Mouse (Mus musculus) midbrain, postnatal 0 days (tissue): ENCODE data around the gene Traf3ip3. TPM values are rescaled to one million over a fixed set of nuclear protein-coding genes. Genes with fewer than 3 reads are reported as not detected.

Source experiments
- ATAC-seq: fragments of 200-750 bp; cut with Nextera tagmentation; 2 replicates; pipeline ENCODE4 v1.8.0; 2017; ENCODE audit warnings: moderate number of reproducible peaks, mild to moderate bottlenecking, moderate TSS enrichment, moderate library complexity; ENCODE audit not compliant: low FRiP score
- DNase-seq: peaks from one replicate; pipeline ENCODE4 v3.0.0-alpha.2; 2015; ENCODE audit warnings: low spot score
- H3K27ac ChIP-seq: fragments of 300-500 bp; sonication (generic); 2 replicates; pipeline ENCODE4 v1.5.1; 2014; ENCODE audit warnings: low read depth, mild to moderate bottlenecking, low read length, mixed read lengths
- H3K27me3 ChIP-seq: fragments of 300-500 bp; sonication (generic); 2 replicates; pipeline ENCODE4 v1.6.1; 2014; ENCODE audit warnings: low read length, control low read depth, mixed read lengths; ENCODE audit not compliant: insufficient read depth
- H3K36me3 ChIP-seq: fragments of 300-500 bp; sonication (generic); 2 replicates; pipeline ENCODE4 v1.6.1; 2014; ENCODE audit warnings: low read length, control low read depth, mixed read lengths; ENCODE audit not compliant: insufficient read depth
- H3K4me1 ChIP-seq: fragments of 300-500 bp; sonication (generic); 2 replicates; pipeline ENCODE4 v1.6.1; 2014; ENCODE audit warnings: mild to moderate bottlenecking, control low read depth, antibody characterized with exemption, low read length, mixed read lengths; ENCODE audit not compliant: insufficient read depth
- H3K4me2 ChIP-seq: fragments of 300-500 bp; sonication (generic); 2 replicates; pipeline ENCODE4 v1.6.1; 2014; ENCODE audit warnings: low read depth, mild to moderate bottlenecking, low read length, mixed read lengths; ENCODE audit not compliant: poor library complexity, severe bottlenecking
- H3K4me3 ChIP-seq: fragments of 300-500 bp; sonication (generic); 2 replicates; pipeline ENCODE4 v1.5.1; 2014; ENCODE audit warnings: low read depth, mild to moderate bottlenecking, low read length, moderate library complexity
- H3K9ac ChIP-seq: fragments of 300-500 bp; sonication (generic); replicated peaks from 2 replicates; pipeline ENCODE4 v1.6.1; 2014; ENCODE audit warnings: mild to moderate bottlenecking, low read length, moderate library complexity, mixed read lengths; ENCODE audit not compliant: poor library complexity, severe bottlenecking
- H3K9me3 ChIP-seq: fragments of 300-500 bp; sonication (generic); 2 replicates; pipeline ENCODE4 v1.6.1; 2016; ENCODE audit warnings: low read length, control low read depth
- CTCF ChIP-seq: IDR thresholded peaks from 2 replicates; pipeline ENCODE4 v1.5.1; 2016; ENCODE audit warnings: antibody characterized with exemption, mild to moderate bottlenecking
- WGBS: fragments of 180-500 bp; shearing (Covaris S2); extraction: QIAGEN DNeasy Blood & Tissue Kit; methylation state at CpG from one replicate; pipeline ENCODE4 v1.1.7; 2014; 5-methylcytosine and 5-hydroxymethylcytosine counted together
- polyA plus RNA-seq: library from polyadenylated mRNA; unstranded; fragments of >200 nt; fragmentation: Nextera tagmentation; extraction: Ambion mirVana; gene quantifications from 2 replicates; pipeline ENCODE4 v1.2.1, GENCODE M21; 2015
- total RNA-seq: library from RNA; depleted of rRNA; stranded (reverse); fragments of >200 nt; gene quantifications from 2 replicates; pipeline ENCODE4 v1.2.3, GENCODE M21; 2014

Traf3ip3 gene
- total and polyA plus RNA-seq, 2 experiments from 2014 or later, result 1.9 to 2.4 TPM

- Histone ChIP-seq H3K9me3 (no peaks in the 10 kb centered on the region), H3K27ac (no peak overlapping the region), H3K4me1 (no peaks in the 10 kb centered on the region), H3K9ac (no peak overlapping the region), H3K36me3 (no peaks in the 10 kb centered on the region), H3K4me2 (0 out of 2 replicates have a peak overlapping the region, but pooled peaks have one; percentile 3), H3K4me3 (no peak overlapping the region), H3K27me3 (no peaks in the 10 kb centered on the region)
- TF ChIP-seq CTCF, result no peak
- ATAC-seq, result no peak
- no peak for DNase-seq
- WGBS, result 14% methylated on average over 18 of the region's 18 CpGs
Measured at GRCm38 (mm10) chr1:193160317-193161032, 41.0 kb downstream of the Traf3ip3 start.

- 56% methylated on average over 1 of the region's 1 CpGs for WGBS
Measured at GRCm38 (mm10) chr1:193159613-193160012, 41.9 kb downstream of the Traf3ip3 start.

GRCm38 (mm10) chr1:193159163-193159562 lies 42.3 kb downstream of the Traf3ip3 start:
- TF ChIP-seq CTCF, result no peak
- no peaks in the 10 kb centered on the region for H3K4me1 ChIP-seq
- no peak for ATAC-seq
- H3K9ac ChIP-seq, result no peak overlapping the region
- no peaks in the 10 kb centered on the region for H3K9me3 ChIP-seq
- H3K36me3 ChIP-seq, result no peaks in the 10 kb centered on the region
- H3K4me3 ChIP-seq, result no peak overlapping the region
- no peak overlapping the region for H3K4me2 ChIP-seq
- DNase-seq, result no peak
- H3K27me3 ChIP-seq, result peaks cover 4% of the 10 kb centered on the region
- no peak overlapping the region for H3K27ac ChIP-seq
- WGBS, result 76% methylated on average over 3 of the region's 3 CpGs

More at GRCm38 (mm10) chr1:193159613-193160012, 41.9 kb downstream of the Traf3ip3 start:
- Histone ChIP-seq H3K36me3 (no peaks in the 10 kb centered on the region), H3K27ac (no peak overlapping the region), H3K9ac (no peak overlapping the region), H3K9me3 (no peaks in the 10 kb centered on the region), H3K4me1 (no peaks in the 10 kb centered on the region), H3K4me3 (no peak overlapping the region), H3K27me3 (no peaks in the 10 kb centered on the region; the same call in 1 of the 2 replicates), H3K4me2 (no peak overlapping the region)
- TF ChIP-seq CTCF, result no peak
- DNase-seq (no peak), ATAC-seq (no peak)

GRCm38 (mm10) chr1:193157111-193157492 lies 44.4 kb downstream of the Traf3ip3 start:
- H3K9ac ChIP-seq, result no peak overlapping the region
- H3K4me1 ChIP-seq, result 0 out of 2 replicates have a peak, but pooled peaks cover 5% of the 10 kb centered on the region
- TF ChIP-seq CTCF, result no peak
- H3K9me3 ChIP-seq, result no peaks in the 10 kb centered on the region
- no peak overlapping the region for H3K4me2 ChIP-seq
- H3K27me3 ChIP-seq, result peaks cover 22% of the 10 kb centered on the region
- H3K27ac ChIP-seq, result no peak overlapping the region
- DNase-seq (no peak), ATAC-seq (no peak)
- no peaks in the 10 kb centered on the region for H3K36me3 ChIP-seq
- H3K4me3 ChIP-seq, result no peak overlapping the region
- WGBS, result 82% methylated on average over 8 of the region's 8 CpGs

- H3K4me1 ChIP-seq, result 0 out of 2 replicates have a peak, but pooled peaks cover 5% of the 10 kb centered on the region
- no peak overlapping the region for H3K27ac ChIP-seq
- no peaks in the 10 kb centered on the region for H3K9me3 ChIP-seq
- no peak overlapping the region for H3K4me3 ChIP-seq
- peaks cover 24% of the 10 kb centered on the region for H3K27me3 ChIP-seq
- no peak for ATAC-seq
- no peak overlapping the region for H3K4me2 ChIP-seq
- no peak for DNase-seq
- H3K9ac ChIP-seq, result no peak overlapping the region
- TF ChIP-seq CTCF, result no peak
- WGBS, result 80% methylated on average over 15 of the region's 15 CpGs
- H3K36me3 ChIP-seq, result no peaks in the 10 kb centered on the region
Measured at GRCm38 (mm10) chr1:193156316-193157110, 45.0 kb downstream of the Traf3ip3 start.

- H3K27ac ChIP-seq, result no peak overlapping the region
- H3K36me3 ChIP-seq, result no peaks in the 10 kb centered on the region
- ATAC-seq (no peak), DNase-seq (no peak)
- WGBS, result 37% methylated on average over 16 of the region's 16 CpGs
- H3K27me3 ChIP-seq, result peaks cover 24% of the 10 kb centered on the region
- no peak overlapping the region for H3K4me2 ChIP-seq
- no peak for TF ChIP-seq CTCF
- H3K4me1 ChIP-seq, result 0 out of 2 replicates have a peak, but pooled peaks cover 5% of the 10 kb centered on the region
- H3K4me3 ChIP-seq, result no peak overlapping the region
- H3K9ac ChIP-seq, result no peak overlapping the region
- no peaks in the 10 kb centered on the region for H3K9me3 ChIP-seq
Measured at GRCm38 (mm10) chr1:193153561-193153960, 47.9 kb downstream of the Traf3ip3 start.
